Mouse (Mus musculus): ENCODE results near the gene 4930524B15Rik.

- TF ChIP-seq CTCF (IDR thresholded peaks at IDR 0.05; ENCODE audit: borderline replicate concordance, control insufficient read depth, extremely low read depth, insufficient read depth, low read length, poor library complexity) (peak; percentile 88), POLR2A (IDR thresholded peaks at IDR 0.05; ENCODE audit: control insufficient read depth, extremely low read depth, insufficient read depth, low read length, poor library complexity) (peak; percentile 93)
Observed at GRCm38 (mm10) chr11:32000281-32000680, 34.9 kb downstream of the 4930524B15Rik start, which contains the start of gene Nsg2.
